Mouse (Mus musculus): ENCODE data around the gene Epop.
A peak's percentile ranks its signal among the peaks of the same experiment; 100 is the strongest.

Gene Epop

GRCm38 (mm10) chr11:97629576-97629975, at the start of gene Epop:
Gene Epop, minus strand, starts transcription at chr11:97629702.
- DNase-seq (ENCODE audit: low read depth) = no peak

- DNase-seq (ENCODE audit: low read depth) = no peak
These were observed 48.8 kb upstream of the Epop start for GRCm38 (mm10) chr11:97678301-97678700.

- no peak for DNase-seq (ENCODE audit: low read depth)
These were observed 48.3 kb upstream of the Epop start for GRCm38 (mm10) chr11:97677842-97678241.

GRCm38 (mm10) chr11:97677381-97677780, 47.9 kb upstream of the Epop start:
- no peak for DNase-seq (ENCODE audit: low read depth)

- DNase-seq (ENCODE audit: low read depth) = no peak
These were observed 46.7 kb upstream of the Epop start for GRCm38 (mm10) chr11:97676050-97676754.

GRCm38 (mm10) chr11:97673148-97673547, 43.6 kb upstream of the Epop start:
- no peak for DNase-seq (ENCODE audit: low read depth)

- no peak for DNase-seq (ENCODE audit: low read depth)
These were observed 41.6 kb upstream of the Epop start for GRCm38 (mm10) chr11:97671177-97671527.

- no peak for DNase-seq (ENCODE audit: low read depth)
These were observed 41.0 kb upstream of the Epop start for GRCm38 (mm10) chr11:97670234-97671176.

GRCm38 (mm10) chr11:97669829-97670228, 40.3 kb upstream of the Epop start:
- DNase-seq (ENCODE audit: low read depth) = no peak

GRCm38 (mm10) chr11:97669268-97669667, 39.8 kb upstream of the Epop start:
- DNase-seq (ENCODE audit: low read depth) = no peak

GRCm38 (mm10) chr11:97668160-97668559, 38.7 kb upstream of the Epop start:
- DNase-seq (ENCODE audit: low read depth) = no peak

GRCm38 (mm10) chr11:97666794-97667193, 37.3 kb upstream of the Epop start:
- no peak for DNase-seq (ENCODE audit: low read depth)

GRCm38 (mm10) chr11:97666221-97666620, 36.7 kb upstream of the Epop start:
- DNase-seq (ENCODE audit: low read depth) = peak; percentile 46

GRCm38 (mm10) chr11:97665431-97665830, 35.9 kb upstream of the Epop start:
- no peak for DNase-seq (ENCODE audit: low read depth)

- DNase-seq (ENCODE audit: low read depth) = peak; percentile 56
These were observed 35.3 kb upstream of the Epop start for GRCm38 (mm10) chr11:97664771-97665240.

GRCm38 (mm10) chr11:97664339-97664665, 34.8 kb upstream of the Epop start:
- peak; percentile 45 for DNase-seq (ENCODE audit: low read depth)

- DNase-seq (ENCODE audit: low read depth) = no peak
These were observed 34.2 kb upstream of the Epop start for GRCm38 (mm10) chr11:97663528-97664338.

GRCm38 (mm10) chr11:97662893-97663527, 33.5 kb upstream of the Epop start, which contains the start of gene Mllt6:
Gene Mllt6, plus strand, starts transcription at chr11:97663414.
- no peak for DNase-seq (ENCODE audit: low read depth)

GRCm38 (mm10) chr11:97662207-97662892, 32.8 kb upstream of the Epop start:
- DNase-seq (ENCODE audit: low read depth) = peak; percentile 79

GRCm38 (mm10) chr11:97661648-97662133, 32.2 kb upstream of the Epop start:
- peak; percentile 74 for DNase-seq (ENCODE audit: low read depth)

Data from 416B (cell line).